Mouse (Mus musculus): ENCODE measurements at regions not wholly inside any gene's neighbourhood (a gene's known extent, or its start where the extent isn't known, plus 50 kb on each side); places are given as distances from the start of the nearest gene placed in this dataset.
A peak's percentile ranks its signal among the peaks of the same experiment; 100 is the strongest.

- DNase-seq (ENCODE audit: low spot score) (no peak), ATAC-seq (no peak)
- H3K27ac ChIP-seq (ENCODE audit: low read depth, low read length) = no peak overlapping the region
- H3K4me2 ChIP-seq (ENCODE audit: low read length) = no peak overlapping the region
- no peaks in the 10 kb centered on the region for H3K27me3 ChIP-seq (replicated peaks; ENCODE audit: control insufficient read depth, insufficient read depth, low read length)
- H3K4me3 ChIP-seq (ENCODE audit: low read depth, low read length) = no peak overlapping the region
- no peaks in the 10 kb centered on the region for H3K4me1 ChIP-seq (ENCODE audit: control insufficient read depth, insufficient read depth, low read length)
- no peaks in the 10 kb centered on the region for H3K36me3 ChIP-seq (ENCODE audit: control insufficient read depth, insufficient read depth, low read length)
- WGBS = 89% methylated on average over 1 of the region's 1 CpGs
- H3K9ac ChIP-seq (ENCODE audit: low read length) = no peak overlapping the region
- H3K9me3 ChIP-seq (replicated peaks; ENCODE audit: control insufficient read depth, low read length) = 0 out of 2 replicates have a peak, but pooled peaks cover 6% of the 10 kb centered on the region
Measured at GRCm38 (mm10) chr3:52422826-52423225, 154.7 kb downstream of the Foxo1 start.

- no peak overlapping the region for H3K27ac ChIP-seq (ENCODE audit: low read depth, low read length)
- no peak overlapping the region for H3K9ac ChIP-seq (ENCODE audit: low read length)
- peaks cover 9% of the 10 kb centered on the region for H3K4me1 ChIP-seq (ENCODE audit: control insufficient read depth, insufficient read depth, low read length)
- H3K9me3 ChIP-seq (replicated peaks; ENCODE audit: control insufficient read depth, low read length) = no peaks in the 10 kb centered on the region
- no peaks in the 10 kb centered on the region for H3K27me3 ChIP-seq (replicated peaks; ENCODE audit: control insufficient read depth, insufficient read depth, low read length)
- WGBS = 50% methylated on average over 6 of the region's 6 CpGs
- no peak overlapping the region for H3K4me2 ChIP-seq (ENCODE audit: low read length)
- H3K36me3 ChIP-seq (ENCODE audit: control insufficient read depth, insufficient read depth, low read length) = no peaks in the 10 kb centered on the region
- no peak for ATAC-seq
- no peak for DNase-seq (ENCODE audit: low spot score)
- H3K4me3 ChIP-seq (ENCODE audit: low read depth, low read length) = no peak overlapping the region
Measured at GRCm38 (mm10) chr3:52416261-52416660, 148.1 kb downstream of the Foxo1 start.

GRCm38 (mm10) chr3:52415361-52415760, 147.2 kb downstream of the Foxo1 start:
- no peaks in the 10 kb centered on the region for H3K27me3 ChIP-seq (replicated peaks; ENCODE audit: control insufficient read depth, insufficient read depth, low read length)
- H3K4me2 ChIP-seq (ENCODE audit: low read length) = no peak overlapping the region
- peaks cover 9% of the 10 kb centered on the region for H3K4me1 ChIP-seq (ENCODE audit: control insufficient read depth, insufficient read depth, low read length)
- no peak overlapping the region for H3K27ac ChIP-seq (ENCODE audit: low read depth, low read length)
- H3K36me3 ChIP-seq (ENCODE audit: control insufficient read depth, insufficient read depth, low read length) = no peaks in the 10 kb centered on the region
- H3K9me3 ChIP-seq (replicated peaks; ENCODE audit: control insufficient read depth, low read length) = no peaks in the 10 kb centered on the region
- ATAC-seq (no peak), DNase-seq (ENCODE audit: low spot score) (no peak)
- no peak overlapping the region for H3K4me3 ChIP-seq (ENCODE audit: low read depth, low read length)
- 38% methylated on average over 6 of the region's 6 CpGs for WGBS
- H3K9ac ChIP-seq (ENCODE audit: low read length) = no peak overlapping the region

GRCm38 (mm10) chr3:52414017-52414416, 145.9 kb downstream of the Foxo1 start:
- H3K4me2 ChIP-seq (ENCODE audit: low read length) = no peak overlapping the region
- no peak overlapping the region for H3K27ac ChIP-seq (ENCODE audit: low read depth, low read length)
- WGBS = 18% methylated on average over 6 of the region's 6 CpGs
- peaks cover 9% of the 10 kb centered on the region for H3K4me1 ChIP-seq (ENCODE audit: control insufficient read depth, insufficient read depth, low read length)
- DNase-seq (ENCODE audit: low spot score) (peak; percentile 35), ATAC-seq (0 out of 2 replicates have a peak, but pooled peaks have one; percentile 37)
- no peaks in the 10 kb centered on the region for H3K9me3 ChIP-seq (replicated peaks; ENCODE audit: control insufficient read depth, low read length)
- no peak overlapping the region for H3K9ac ChIP-seq (ENCODE audit: low read length)
- no peak overlapping the region for H3K4me3 ChIP-seq (ENCODE audit: low read depth, low read length)
- no peaks in the 10 kb centered on the region for H3K27me3 ChIP-seq (replicated peaks; ENCODE audit: control insufficient read depth, insufficient read depth, low read length)
- H3K36me3 ChIP-seq (ENCODE audit: control insufficient read depth, insufficient read depth, low read length) = no peaks in the 10 kb centered on the region

- H3K4me2 ChIP-seq (ENCODE audit: low read length) = no peak overlapping the region
- no peak overlapping the region for H3K4me3 ChIP-seq (ENCODE audit: low read depth, low read length)
- H3K9ac ChIP-seq (ENCODE audit: low read length) = no peak overlapping the region
- no peak overlapping the region for H3K27ac ChIP-seq (ENCODE audit: low read depth, low read length)
- ATAC-seq (no peak), DNase-seq (ENCODE audit: low spot score) (peak; percentile 23)
- 8% methylated on average over 10 of the region's 10 CpGs for WGBS
- peaks cover 9% of the 10 kb centered on the region for H3K4me1 ChIP-seq (ENCODE audit: control insufficient read depth, insufficient read depth, low read length)
- no peaks in the 10 kb centered on the region for H3K36me3 ChIP-seq (ENCODE audit: control insufficient read depth, insufficient read depth, low read length)
- no peaks in the 10 kb centered on the region for H3K27me3 ChIP-seq (replicated peaks; ENCODE audit: control insufficient read depth, insufficient read depth, low read length)
- no peaks in the 10 kb centered on the region for H3K9me3 ChIP-seq (replicated peaks; ENCODE audit: control insufficient read depth, low read length)
Measured at GRCm38 (mm10) chr3:52413187-52413746, 145.1 kb downstream of the Foxo1 start.

- DNase-seq (ENCODE audit: low spot score) = no peak
Measured at GRCm38 (mm10) chr3:52411356-52411755, 143.2 kb downstream of the Foxo1 start.

GRCm38 (mm10) chr3:52409465-52409864, 141.3 kb downstream of the Foxo1 start:
- Histone ChIP-seq H3K27me3 (replicated peaks; ENCODE audit: control insufficient read depth, insufficient read depth, low read length) (no peaks in the 10 kb centered on the region), H3K27ac (ENCODE audit: low read depth, low read length) (no peak overlapping the region), H3K9ac (ENCODE audit: low read length) (no peak overlapping the region), H3K36me3 (ENCODE audit: control insufficient read depth, insufficient read depth, low read length) (no peaks in the 10 kb centered on the region), H3K4me1 (ENCODE audit: control insufficient read depth, insufficient read depth, low read length) (peaks cover 9% of the 10 kb centered on the region), H3K9me3 (replicated peaks; ENCODE audit: control insufficient read depth, low read length) (no peaks in the 10 kb centered on the region), H3K4me3 (ENCODE audit: low read depth, low read length) (no peak overlapping the region), H3K4me2 (ENCODE audit: low read length) (no peak overlapping the region)
- WGBS = 66% methylated on average over 7 of the region's 7 CpGs
- DNase-seq (ENCODE audit: low spot score) = no peak
- ATAC-seq = no peak

More at GRCm38 (mm10) chr3:52411356-52411755, 143.2 kb downstream of the Foxo1 start:
- no peak overlapping the region for H3K9ac ChIP-seq (ENCODE audit: low read length)
- H3K9me3 ChIP-seq (replicated peaks; ENCODE audit: control insufficient read depth, low read length) = no peaks in the 10 kb centered on the region
- H3K4me3 ChIP-seq (ENCODE audit: low read depth, low read length) = no peak overlapping the region
- no peaks in the 10 kb centered on the region for H3K36me3 ChIP-seq (ENCODE audit: control insufficient read depth, insufficient read depth, low read length)
- no peaks in the 10 kb centered on the region for H3K27me3 ChIP-seq (replicated peaks; ENCODE audit: control insufficient read depth, insufficient read depth, low read length)
- no peak overlapping the region for H3K27ac ChIP-seq (ENCODE audit: low read depth, low read length)
- WGBS = 89% methylated on average over 5 of the region's 5 CpGs
- ATAC-seq = no peak
- peaks cover 9% of the 10 kb centered on the region for H3K4me1 ChIP-seq (ENCODE audit: control insufficient read depth, insufficient read depth, low read length)
- H3K4me2 ChIP-seq (ENCODE audit: low read length) = no peak overlapping the region

- Histone ChIP-seq H3K9ac (ENCODE audit: low read length) (no peak overlapping the region), H3K36me3 (ENCODE audit: control insufficient read depth, insufficient read depth, low read length) (no peaks in the 10 kb centered on the region), H3K27me3 (replicated peaks; ENCODE audit: control insufficient read depth, insufficient read depth, low read length) (peaks cover under 1% of the 10 kb centered on the region; the same call in 1 of the 2 replicates), H3K4me3 (ENCODE audit: low read depth, low read length) (no peak overlapping the region), H3K4me1 (ENCODE audit: control insufficient read depth, insufficient read depth, low read length) (no peaks in the 10 kb centered on the region), H3K4me2 (ENCODE audit: low read length) (no peak overlapping the region), H3K9me3 (replicated peaks; ENCODE audit: control insufficient read depth, low read length) (0 out of 2 replicates have a peak, but pooled peaks cover 2% of the 10 kb centered on the region), H3K27ac (ENCODE audit: low read depth, low read length) (no peak overlapping the region)
- no peak for ATAC-seq
- WGBS = 74% methylated on average over 5 of the region's 5 CpGs
- DNase-seq (ENCODE audit: low spot score) = no peak
Measured at GRCm38 (mm10) chr3:52406778-52407318, 138.7 kb downstream of the Foxo1 start.

- H3K27me3 ChIP-seq (replicated peaks; ENCODE audit: control insufficient read depth, insufficient read depth, low read length) = peaks cover 3% of the 10 kb centered on the region; the same call in 1 of the 2 replicates
- no peak overlapping the region for H3K27ac ChIP-seq (ENCODE audit: low read depth, low read length)
- peaks cover 10% of the 10 kb centered on the region; the same call in 1 of the 2 replicates for H3K4me1 ChIP-seq (ENCODE audit: control insufficient read depth, insufficient read depth, low read length)
- WGBS = 42% methylated on average over 4 of the region's 4 CpGs
- H3K4me2 ChIP-seq (ENCODE audit: low read length) = no peak overlapping the region
- H3K9ac ChIP-seq (ENCODE audit: low read length) = no peak overlapping the region
- DNase-seq (ENCODE audit: low spot score) (no peak), ATAC-seq (no peak)
- 0 out of 2 replicates have a peak, but pooled peaks cover 2% of the 10 kb centered on the region for H3K9me3 ChIP-seq (replicated peaks; ENCODE audit: control insufficient read depth, low read length)
- no peak overlapping the region for H3K4me3 ChIP-seq (ENCODE audit: low read depth, low read length)
- no peaks in the 10 kb centered on the region for H3K36me3 ChIP-seq (ENCODE audit: control insufficient read depth, insufficient read depth, low read length)
Measured at GRCm38 (mm10) chr3:52404636-52405035, 136.5 kb downstream of the Foxo1 start.
